Mouse (Mus musculus) midbrain, embryonic 16.5 days (tissue): ENCODE results near the gene Drd4. TPM values are rescaled to one million over a fixed set of nuclear protein-coding genes. Genes with fewer than 3 reads are reported as not detected.

ENCODE experiments used
- ATAC-seq: fragments of 200-750 bp; cut with Nextera tagmentation; 2 replicates; pipeline ENCODE4 v1.8.0; 2017; ENCODE audit warnings: moderate TSS enrichment
- H3K27ac ChIP-seq: fragments of 300-500 bp; sonication (generic); 2 replicates; pipeline ENCODE4 v1.5.1; 2014; ENCODE audit warnings: mild to moderate bottlenecking, low read length, mixed read lengths
- H3K27me3 ChIP-seq: fragments of 300-500 bp; sonication (generic); 2 replicates; pipeline ENCODE4 v1.6.1; 2014; ENCODE audit warnings: low read depth, low read length, mixed read lengths; ENCODE audit not compliant: control insufficient read depth, insufficient read depth
- H3K36me3 ChIP-seq: fragments of 300-500 bp; sonication (generic); 2 replicates; pipeline ENCODE4 v1.6.1; 2014; ENCODE audit warnings: mild to moderate bottlenecking, low read length, moderate library complexity, mixed read lengths; ENCODE audit not compliant: control insufficient read depth, insufficient read depth
- H3K4me1 ChIP-seq: fragments of 300-500 bp; sonication (generic); 2 replicates; pipeline ENCODE4 v1.6.1; 2014; ENCODE audit warnings: mild to moderate bottlenecking, low read length, mixed read lengths; ENCODE audit not compliant: control insufficient read depth, insufficient read depth
- H3K4me2 ChIP-seq: fragments of 300-500 bp; sonication (generic); 2 replicates; pipeline ENCODE4 v1.6.1; 2014; ENCODE audit warnings: mild to moderate bottlenecking, low read length, mixed read lengths
- H3K4me3 ChIP-seq: fragments of 300-500 bp; sonication (generic); 2 replicates; pipeline ENCODE4 v1.5.1; 2014; ENCODE audit warnings: low read depth, mild to moderate bottlenecking, low read length, moderate library complexity, mixed read lengths
- H3K9ac ChIP-seq: fragments of 300-500 bp; sonication (generic); 2 replicates; pipeline ENCODE4 v1.6.1; 2014; ENCODE audit warnings: low read depth, low read length, mixed read lengths
- H3K9me3 ChIP-seq: fragments of 300-500 bp; sonication (generic); replicated peaks from 2 replicates; pipeline ENCODE4 v1.6.1; 2014; ENCODE audit warnings: mild to moderate bottlenecking, low read length, mixed read lengths; ENCODE audit not compliant: control insufficient read depth, poor library complexity, severe bottlenecking
- WGBS: fragments of 180-500 bp; shearing (Covaris S2); extraction: QIAGEN DNeasy Blood & Tissue Kit; methylation state at CpG from one replicate; pipeline ENCODE4 v1.1.7; 2014; 5-methylcytosine and 5-hydroxymethylcytosine counted together
- polyA plus RNA-seq: library from polyadenylated mRNA; unstranded; fragments of >200 nt; fragmentation: Nextera tagmentation; extraction: Ambion mirVana; gene quantifications from 2 replicates; pipeline ENCODE4 v1.2.1, GENCODE M21; 2015

Gene Drd4
- polyA plus RNA-seq, 1 experiment from 2014 or later = 1.2 TPM

GRCm38 (mm10) chr7:141281442-141281841, 10.4 kb upstream of the Drd4 start:
- Histone ChIP-seq H3K4me1 (peaks cover 5% of the 10 kb centered on the region), H3K4me3 (no peak overlapping the region), H3K9ac (no peak overlapping the region), H3K9me3 (no peaks in the 10 kb centered on the region), H3K27me3 (peaks cover 5% of the 10 kb centered on the region), H3K4me2 (no peak overlapping the region), H3K27ac (no peak overlapping the region), H3K36me3 (no peaks in the 10 kb centered on the region)
- 57% methylated on average over 6 of the region's 6 CpGs for WGBS
- ATAC-seq = no peak

GRCm38 (mm10) chr7:141282756-141283155, 9.1 kb upstream of the Drd4 start:
- no peak for ATAC-seq
- Histone ChIP-seq H3K4me2 (no peak overlapping the region), H3K27ac (no peak overlapping the region), H3K9ac (no peak overlapping the region), H3K36me3 (no peaks in the 10 kb centered on the region), H3K4me3 (no peak overlapping the region), H3K4me1 (peaks cover 5% of the 10 kb centered on the region), H3K27me3 (peaks cover 5% of the 10 kb centered on the region), H3K9me3 (no peaks in the 10 kb centered on the region)
- WGBS = 83% methylated on average over 4 of the region's 4 CpGs

GRCm38 (mm10) chr7:141288042-141288441, 3.8 kb upstream of the Drd4 start:
- 85% methylated on average over 3 of the region's 3 CpGs for WGBS
- Histone ChIP-seq H3K27ac (no peak overlapping the region), H3K9ac (no peak overlapping the region), H3K4me3 (no peak overlapping the region), H3K9me3 (no peaks in the 10 kb centered on the region), H3K27me3 (peaks cover 11% of the 10 kb centered on the region), H3K4me2 (no peak overlapping the region), H3K4me1 (peaks cover 4% of the 10 kb centered on the region), H3K36me3 (no peaks in the 10 kb centered on the region)
- ATAC-seq = no peak

- Histone ChIP-seq H3K4me2 (peak overlapping the region; percentile 92), H3K4me1 (peaks cover 16% of the 10 kb centered on the region), H3K27me3 (peaks cover 38% of the 10 kb centered on the region), H3K36me3 (no peaks in the 10 kb centered on the region), H3K9ac (no peak overlapping the region; the same call in 1 of the 2 replicates), H3K9me3 (no peaks in the 10 kb centered on the region), H3K27ac (no peak overlapping the region), H3K4me3 (peak overlapping the region; percentile 51; the same call in 1 of the 2 replicates)
- no peak for ATAC-seq
- 27% methylated on average over 15 of the region's 15 CpGs for WGBS
Observed at GRCm38 (mm10) chr7:141292583-141293388, 980 bp downstream of the Drd4 start.

GRCm38 (mm10) chr7:141293852-141294471, 2.2 kb downstream of the Drd4 start:
- Histone ChIP-seq H3K9me3 (no peaks in the 10 kb centered on the region), H3K4me3 (peak overlapping the region; percentile 35), H3K36me3 (no peaks in the 10 kb centered on the region), H3K4me2 (peak overlapping the region; percentile 73), H3K4me1 (peaks cover 16% of the 10 kb centered on the region), H3K27ac (no peak overlapping the region), H3K9ac (peak overlapping the region; percentile 30), H3K27me3 (peaks cover 38% of the 10 kb centered on the region)
- WGBS = under 1% methylated on average over 47 of the region's 53 CpGs
- ATAC-seq = 0 out of 2 replicates have a peak, but pooled peaks have one; percentile 23

GRCm38 (mm10) chr7:141294479-141294878, 2.7 kb downstream of the Drd4 start:
- peak overlapping the region; percentile 35 for H3K4me3 ChIP-seq
- no peaks in the 10 kb centered on the region for H3K36me3 ChIP-seq
- peak overlapping the region; percentile 73 for H3K4me2 ChIP-seq
- peaks cover 38% of the 10 kb centered on the region for H3K27me3 ChIP-seq
- no peaks in the 10 kb centered on the region for H3K9me3 ChIP-seq
- 7% methylated on average over 21 of the region's 22 CpGs for WGBS
- H3K9ac ChIP-seq = no peak overlapping the region; the same call in 1 of the 2 replicates
- no peak for ATAC-seq
- no peak overlapping the region for H3K27ac ChIP-seq
- peaks cover 16% of the 10 kb centered on the region for H3K4me1 ChIP-seq

- Histone ChIP-seq H3K4me2 (no peak overlapping the region), H3K9ac (no peak overlapping the region), H3K9me3 (no peaks in the 10 kb centered on the region), H3K4me3 (no peak overlapping the region), H3K27ac (no peak overlapping the region), H3K4me1 (peaks cover 12% of the 10 kb centered on the region), H3K27me3 (peaks cover 27% of the 10 kb centered on the region), H3K36me3 (peaks cover 14% of the 10 kb centered on the region)
- no peak for ATAC-seq
- WGBS = 87% methylated on average over 3 of the region's 3 CpGs
Observed at GRCm38 (mm10) chr7:141297926-141298650, 6.3 kb downstream of the Drd4 start.

- H3K27ac ChIP-seq = no peak overlapping the region
- peaks cover 17% of the 10 kb centered on the region for H3K36me3 ChIP-seq
- no peak for ATAC-seq
- peaks cover 16% of the 10 kb centered on the region for H3K27me3 ChIP-seq
- H3K4me3 ChIP-seq = no peak overlapping the region
- H3K9me3 ChIP-seq = no peaks in the 10 kb centered on the region
- peaks cover 4% of the 10 kb centered on the region for H3K4me1 ChIP-seq
- H3K9ac ChIP-seq = no peak overlapping the region
- 96% methylated on average over 8 of the region's 8 CpGs for WGBS
- no peak overlapping the region for H3K4me2 ChIP-seq
Observed at GRCm38 (mm10) chr7:141299175-141299574, 7.4 kb downstream of the Drd4 start.
